Mouse (Mus musculus) A20 (cell line): ENCODE measurements around the gene Cacna1f.

ENCODE experiments used
- DNase-seq: peaks from one replicate; pipeline ENCODE4 v3.0.0-alpha.2; 2011; ENCODE audit warnings: low read depth, low spot score

The Cacna1f gene

GRCm38 (mm10) chrX:7606783-7607182, at the start of gene Cacna1f:
Cacna1f (plus strand) TSS chrX:7607083.
- DNase-seq, result no peak

- DNase-seq, result no peak
Measured at GRCm38 (mm10) chrX:7563076-7563475, 43.8 kb upstream of the Cacna1f start.

- DNase-seq, result no peak
Measured at GRCm38 (mm10) chrX:7566352-7566751, 40.5 kb upstream of the Cacna1f start.

- DNase-seq, result no peak
Measured at GRCm38 (mm10) chrX:7567491-7567890, 39.4 kb upstream of the Cacna1f start.

GRCm38 (mm10) chrX:7570481-7571175, 36.3 kb upstream of the Cacna1f start:
- no peak for DNase-seq

- DNase-seq, result no peak
Measured at GRCm38 (mm10) chrX:7571565-7572136, 35.2 kb upstream of the Cacna1f start.

GRCm38 (mm10) chrX:7572466-7572865, 34.4 kb upstream of the Cacna1f start:
- peak; percentile 5 for DNase-seq

GRCm38 (mm10) chrX:7573176-7574086, 33.5 kb upstream of the Cacna1f start, which contains the start of gene Foxp3:
Foxp3 (plus strand) TSS chrX:7573644.
- peak; percentile 30 for DNase-seq

GRCm38 (mm10) chrX:7574087-7574884, 32.6 kb upstream of the Cacna1f start, which contains the start of gene Ppp1r3f:
Ppp1r3f (minus strand) TSS chrX:7574283.
- peak; percentile 93 for DNase-seq

- no peak for DNase-seq
Measured at GRCm38 (mm10) chrX:7574885-7575231, 32.0 kb upstream of the Cacna1f start.

- DNase-seq, result no peak
Measured at GRCm38 (mm10) chrX:7581151-7581550, 25.7 kb upstream of the Cacna1f start.

GRCm38 (mm10) chrX:7583881-7584280, 23.0 kb upstream of the Cacna1f start:
- no peak for DNase-seq

- DNase-seq, result no peak
Measured at GRCm38 (mm10) chrX:7586356-7586755, 20.5 kb upstream of the Cacna1f start.

- no peak for DNase-seq
Measured at GRCm38 (mm10) chrX:7595371-7595770, 11.5 kb upstream of the Cacna1f start.

- no peak for DNase-seq
Measured at GRCm38 (mm10) chrX:7604004-7604403, 2.9 kb upstream of the Cacna1f start.

- peak; percentile 84 for DNase-seq
Measured at GRCm38 (mm10) chrX:7604879-7605574, 1.9 kb upstream of the Cacna1f start, which contains the start of gene Ccdc22. Ccdc22 (minus strand) TSS chrX:7605517.

- no peak for DNase-seq
Measured at GRCm38 (mm10) chrX:7605575-7605941, 1.3 kb upstream of the Cacna1f start.

GRCm38 (mm10) chrX:7610035-7610434, 3.2 kb downstream of the Cacna1f start:
- no peak for DNase-seq

GRCm38 (mm10) chrX:7610536-7611258, 3.8 kb downstream of the Cacna1f start:
- no peak for DNase-seq

GRCm38 (mm10) chrX:7617889-7618551, 11.1 kb downstream of the Cacna1f start:
- DNase-seq, result no peak
